Mouse (Mus musculus): ENCODE data around the gene Memo1. TPM values are rescaled to one million over a fixed set of nuclear protein-coding genes. Genes with fewer than 3 reads are reported as not detected.

The Memo1 gene
- polyA plus RNA-seq (2014; fragmentation: Illumina TruSeq; extraction: RNeasy Lipid Tissue Mini Kit (QIAGEN cat#74804)): 143 TPM

GRCm38 (mm10) chr17:74295026-74295970 lies at the start of gene Memo1:
TSS of gene Memo1 (minus strand) at chr17:74295521.

GRCm38 (mm10) chr17:74338937-74339804 lies 43.9 kb upstream of the Memo1 start, which contains the start of gene Spast:
TSS of gene Spast (plus strand) at chr17:74338987.

GRCm38 (mm10) chr17:74323844-74324243 lies 28.5 kb upstream of the Memo1 start, which contains the start of gene Dpy30:
TSS of gene Dpy30 (minus strand) at chr17:74323944.

Other genes with a start within 250 kb of the Memo1 start
- 22.9 TPM for gene Srd5a2, start 247.6 kb downstream of the Memo1 start, polyA plus RNA-seq (2014; fragmentation: Illumina TruSeq; extraction: RNeasy Lipid Tissue Mini Kit (QIAGEN cat#74804))
- 172 TPM for gene Dpy30, start 28.4 kb upstream of the Memo1 start, polyA plus RNA-seq (2014; fragmentation: Illumina TruSeq; extraction: RNeasy Lipid Tissue Mini Kit (QIAGEN cat#74804))
- 105 TPM for gene Spast, start 43.5 kb upstream of the Memo1 start, polyA plus RNA-seq (2014; fragmentation: Illumina TruSeq; extraction: RNeasy Lipid Tissue Mini Kit (QIAGEN cat#74804))
- 25.1 TPM for gene Slc30a6, start 100.1 kb upstream of the Memo1 start, polyA plus RNA-seq (2014; fragmentation: Illumina TruSeq; extraction: RNeasy Lipid Tissue Mini Kit (QIAGEN cat#74804))
- 0.83 TPM for gene Nlrc4, start 163.6 kb upstream of the Memo1 start, polyA plus RNA-seq (2014; fragmentation: Illumina TruSeq; extraction: RNeasy Lipid Tissue Mini Kit (QIAGEN cat#74804))
- 351 TPM for gene Yipf4, start 194.0 kb upstream of the Memo1 start, polyA plus RNA-seq (2014; fragmentation: Illumina TruSeq; extraction: RNeasy Lipid Tissue Mini Kit (QIAGEN cat#74804))
- gene Birc6, start 232.8 kb upstream of the Memo1 start, polyA plus RNA-seq (2014; fragmentation: Illumina TruSeq; extraction: RNeasy Lipid Tissue Mini Kit (QIAGEN cat#74804)): 222 TPM

Measured in ovary, adult 10 weeks (tissue).